Mouse (Mus musculus) gastrocnemius, postnatal 36 days (tissue): ENCODE measurements at regions not wholly inside any gene's neighbourhood (a gene's known extent, or its start where the extent isn't known, plus 50 kb on each side); places are given as distances from the start of the nearest gene placed in this dataset.
"Not testable (repeated sequence)": the region's sequence is repeated elsewhere in the genome, so short reads cannot be mapped to it uniquely, and the experiment has no call there.

Source experiments
- DNase-seq, 2 experiments: peaks; one replicate each; pipeline ENCODE4 v3.0.0; 2022
- intact Hi-C: fragments of 180-260 bp; cut with DNase I; formaldehyde crosslinking; loops from one replicate; pipeline ENCODE4 v1.15.1; 2025

- DNase-seq: no peak
- intact Hi-C loops: no loop called here
These were observed 307.4 kb downstream of the Phex start for GRCm38 (mm10) chrX:157107747-157108146.

- intact Hi-C loops: no loop called here
- DNase-seq: no peak
These were observed 335.1 kb downstream of the Phex start for GRCm38 (mm10) chrX:157080025-157080424.

GRCm38 (mm10) chrX:157079606-157080005 lies 335.5 kb downstream of the Phex start:
- DNase-seq: no peak
- intact Hi-C loops: no loop called here

GRCm38 (mm10) chrX:157078061-157078460 lies 337.1 kb downstream of the Phex start:
- intact Hi-C loops, DNase-seq: not testable (repeated sequence)

GRCm38 (mm10) chrX:157076193-157076592 lies 338.9 kb downstream of the Phex start:
- intact Hi-C loops: no loop called here
- no peak for DNase-seq

- intact Hi-C loops: no loop called here
- DNase-seq: no peak
These were observed 363.3 kb downstream of the Phex start for GRCm38 (mm10) chrX:157051629-157052315.

GRCm38 (mm10) chrX:157028913-157029312 lies 386.2 kb downstream of the Phex start:
- no peak for DNase-seq
- intact Hi-C loops: no loop called here

- intact Hi-C loops: no loop called here
- no peak for DNase-seq
These were observed 390.8 kb downstream of the Phex start for GRCm38 (mm10) chrX:157024343-157024742.

GRCm38 (mm10) chrX:157021851-157022250 lies 393.3 kb downstream of the Phex start:
- intact Hi-C loops: no loop called here
- no peak for DNase-seq

GRCm38 (mm10) chrX:157020337-157020736 lies 394.8 kb downstream of the Phex start:
- DNase-seq: no peak
- intact Hi-C loops: no loop called here

GRCm38 (mm10) chrX:156989986-156990518 lies 425.1 kb downstream of the Phex start:
- DNase-seq: no peak
- intact Hi-C loops: no loop called here

GRCm38 (mm10) chrX:156947093-156947492 lies 468.0 kb downstream of the Phex start:
- DNase-seq: no peak
- intact Hi-C loops: no loop called here

- intact Hi-C loops: no loop called here
- no peak for DNase-seq
These were observed 470.9 kb downstream of the Phex start for GRCm38 (mm10) chrX:156944223-156944622.

- DNase-seq: no peak
- intact Hi-C loops: loop anchor here (5.0 kb wide), 1 partner anchor 394 kb away; no protein-coding TSS in a partner anchor
These were observed 501.7 kb downstream of the Phex start for GRCm38 (mm10) chrX:156913363-156913762.
